Mouse (Mus musculus): ENCODE measurements at regions not wholly inside any gene's neighbourhood (a gene's known extent, or its start where the extent isn't known, plus 50 kb on each side); places are given as distances from the start of the nearest gene placed in this dataset.
"Not testable (repeated sequence)": the region's sequence is repeated elsewhere in the genome, so short reads cannot be mapped to it uniquely, and the experiment has no call there.

DNA sequence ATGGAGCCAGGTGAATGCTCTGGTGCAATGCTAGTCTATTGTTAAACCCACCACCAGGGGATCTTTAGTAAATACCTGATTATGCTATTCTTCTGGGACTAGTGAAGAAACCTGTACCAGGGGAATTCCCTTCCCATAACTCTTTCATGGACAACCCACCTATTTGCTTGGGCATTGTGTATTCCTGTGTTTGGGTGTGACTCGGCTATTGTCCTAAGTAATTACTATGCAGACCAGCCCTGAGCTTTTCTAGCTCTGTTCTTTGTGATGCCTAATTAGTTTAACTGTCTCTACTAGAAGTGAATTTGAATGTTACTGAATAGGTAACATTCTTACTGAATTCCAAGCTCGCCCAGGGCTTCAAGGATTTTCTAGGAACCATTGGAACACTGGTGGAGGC is 906.4 kb upstream of the Pcdh9 start:
- not testable (repeated sequence) for ATAC-seq (ENCODE audit: low TSS enrichment)

DNA sequence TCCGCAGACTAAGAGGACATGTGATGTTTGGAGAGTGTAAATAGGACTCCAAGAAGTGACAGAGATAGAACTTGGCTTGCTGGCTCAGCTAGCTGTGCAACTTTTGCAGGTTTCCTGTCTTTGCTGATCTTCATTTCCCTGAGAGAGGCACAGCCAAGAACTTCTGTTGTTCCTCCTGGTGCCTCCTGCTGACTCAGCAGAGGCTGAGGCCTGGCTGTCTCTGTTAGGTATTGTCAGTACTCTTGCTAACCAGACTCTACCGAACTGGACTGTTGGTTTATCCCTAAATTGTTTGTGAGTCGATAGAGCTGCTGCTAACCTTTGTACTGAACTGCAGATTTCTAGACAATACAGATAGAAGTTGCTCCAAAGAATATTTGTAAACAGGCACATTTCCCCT is 885.4 kb upstream of the Pcdh9 start:
- ATAC-seq (ENCODE audit: low TSS enrichment), result no peak

DNA sequence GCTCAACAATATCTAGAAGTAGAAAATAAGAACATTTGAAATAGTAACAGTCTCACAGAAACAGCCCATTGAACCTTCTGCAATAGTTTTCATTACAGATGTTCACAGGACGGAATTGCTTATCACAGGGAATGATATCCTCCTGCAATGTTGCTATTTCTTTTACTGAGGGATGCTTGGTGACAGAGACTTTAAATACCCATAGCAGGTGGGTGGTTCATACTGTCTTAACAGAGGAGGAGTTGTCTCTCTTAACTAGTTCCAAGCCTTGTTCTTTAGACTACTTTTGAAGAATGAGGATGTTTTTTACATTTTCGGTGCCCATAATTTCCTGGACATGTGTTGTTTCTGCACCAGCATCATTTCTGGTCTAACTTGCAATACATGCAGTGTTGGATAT is 852.2 kb upstream of the Pcdh9 start:
- peak; percentile 65; the same call in 1 of the 2 replicates for ATAC-seq (ENCODE audit: low TSS enrichment)

Data from frontal cortex, adult (tissue).